In genomic region chr6:86814926-86815325, GRCm38 (mm10) we compare ENCODE assay signal across 11 mouse cellular contexts. TPM values are rescaled to one million over a fixed set of nuclear protein-coding genes. Genes with fewer than 3 reads are reported as not detected.
DNase-seq lines count a peak whose midpoint lies in the region; ATAC-seq and TF ChIP-seq lines count a peak whose summit lies in the region.
"Had no signal": no experiment of that assay in that cellular context is flagged by ENCODE, and none has a peak within 500 bp of the region (broad histone marks: within the 10 kb centered on the region; RNA-seq: fewer than 3 reads in every experiment).

No protein-coding gene starts in this region.

- no peaks in the 10 kb centered on the region for H3K36me3 ChIP-seq in heart, embryonic 10.5 days
- no peaks in the 10 kb centered on the region for H3K36me3 ChIP-seq in hindbrain, postnatal 0 days (ENCODE audit: insufficient read depth, low read length)
- H3K36me3 ChIP-seq in stomach, embryonic 16.5 days (ENCODE audit: control insufficient read depth, insufficient read depth, low read length) = no peaks in the 10 kb centered on the region

- intact Hi-C loops in heart, postnatal 14 days (cut with DNase I) = loop anchor here (1.0 to 5.0 kb wide), 2 partner anchors 107 to 187 kb away; no protein-coding TSS in a partner anchor

- no peak for ATAC-seq in hindbrain, postnatal 0 days
- ATAC-seq in stomach, embryonic 16.5 days (ENCODE audit: insufficient read depth, low FRiP score) = 0 out of 2 replicates have a peak, but pooled peaks have one; percentile 22

- WGBS in heart, embryonic 10.5 days = 50% methylated on average over 3 of the region's 3 CpGs
- 34% methylated on average over 3 of the region's 3 CpGs for WGBS in hindbrain, postnatal 0 days
- WGBS in stomach, embryonic 16.5 days = 44% methylated on average over 3 of the region's 3 CpGs

- H3K27ac ChIP-seq in heart, embryonic 10.5 days = 0 out of 2 replicates have a peak overlapping the region, but pooled peaks have one; percentile 39
- peak overlapping the region; percentile 41; the same call in 1 of the 2 replicates for H3K27ac ChIP-seq in hindbrain, postnatal 0 days
- H3K27ac ChIP-seq in stomach, embryonic 16.5 days (ENCODE audit: low read length) = no peak overlapping the region

- no peaks in the 10 kb centered on the region for H3K9me3 ChIP-seq in heart, embryonic 10.5 days
- no peaks in the 10 kb centered on the region for H3K9me3 ChIP-seq in hindbrain, postnatal 0 days (ENCODE audit: low read length)
- H3K9me3 ChIP-seq in stomach, embryonic 16.5 days (replicated peaks; ENCODE audit: control insufficient read depth, low read length) = no peaks in the 10 kb centered on the region

- H3K27me3 ChIP-seq in heart, embryonic 10.5 days (ENCODE audit: insufficient read depth, poor library complexity, severe bottlenecking) = 0 out of 2 replicates have a peak, but pooled peaks cover under 1% of the 10 kb centered on the region
- H3K27me3 ChIP-seq in hindbrain, postnatal 0 days (ENCODE audit: insufficient read depth, low read length) = no peaks in the 10 kb centered on the region
- H3K27me3 ChIP-seq in stomach, embryonic 16.5 days (ENCODE audit: control insufficient read depth, insufficient read depth, low read length) = no peaks in the 10 kb centered on the region
- H3K27me3 ChIP-seq: CH12.LX had no signal

- no peak overlapping the region for H3K9ac ChIP-seq in hindbrain, postnatal 0 days (replicated peaks; ENCODE audit: low read length)
- 0 out of 2 replicates have a peak overlapping the region, but pooled peaks have one; percentile 14 for H3K9ac ChIP-seq in stomach, embryonic 16.5 days (ENCODE audit: low read length)

- H3K4me1 ChIP-seq in heart, embryonic 10.5 days = peaks cover 20% of the 10 kb centered on the region
- H3K4me1 ChIP-seq in hindbrain, postnatal 0 days (ENCODE audit: insufficient read depth, low read length) = 0 out of 2 replicates have a peak, but pooled peaks cover 2% of the 10 kb centered on the region
- H3K4me1 ChIP-seq in stomach, embryonic 16.5 days (ENCODE audit: control insufficient read depth, insufficient read depth, low read length) = peaks cover 6% of the 10 kb centered on the region; the same call in 1 of the 2 replicates

- TF ChIP-seq CTCF in hindbrain, postnatal 0 days (IDR thresholded peaks at IDR 0.05; ENCODE audit: low read depth) = no peak

- no peak for DNase-seq in heart, embryonic 10.5 days (ENCODE audit: low spot score)
- no peak for DNase-seq in heart, postnatal 14 days
- peak; percentile 43 for DNase-seq in right cerebral cortex, adult 18-20 months
- DNase-seq in right cerebral cortex, postnatal 4 days = no peak
- DNase-seq in hindbrain, postnatal 0 days (ENCODE audit: low spot score) = no peak
- no peak for DNase-seq in left cerebral cortex, adult 9 months (ENCODE audit: low spot score in 2 of 2)
- DNase-seq in urinary bladder, adult 2 months (ENCODE audit: low spot score) = no peak
- DNase-seq: heart, postnatal 4 days had no signal

- H3K4me3 ChIP-seq in heart, embryonic 10.5 days = 0 out of 2 replicates have a peak overlapping the region, but pooled peaks have one; percentile 40
- no peak overlapping the region for H3K4me3 ChIP-seq in hindbrain, postnatal 0 days (ENCODE audit: low read length)
- H3K4me3 ChIP-seq in stomach, embryonic 16.5 days (replicated peaks; ENCODE audit: low read length) = no peak overlapping the region
- H3K4me3 ChIP-seq: myocyte had no signal

- H3K4me2 ChIP-seq in hindbrain, postnatal 0 days (ENCODE audit: low read depth, low read length) = peak overlapping the region; percentile 36; the same call in 1 of the 2 replicates
- peak overlapping the region; percentile 27; the same call in 1 of the 2 replicates for H3K4me2 ChIP-seq in stomach, embryonic 16.5 days (ENCODE audit: low read depth, low read length)

RNA-seq across cellular contexts. Expression of gene Anxa4, which starts 21.5 kb away (rescaled TPM):
- polyA plus RNA-seq in heart, embryonic 10.5 days (2016; fragmentation: Nextera tagmentation; extraction: Ambion mirVana) = 9.9 and 16.7 TPM in 2 replicates
- total RNA-seq in heart, postnatal 14 days (2021) = 10 to 100 TPM; 28.5 to 30.5 TPM
- total RNA-seq in hindbrain, postnatal 0 days (2014; rRNA removed) = 2.1 and 4.2 TPM in 2 replicates
- 6.4 and 6.8 TPM in 2 replicates for polyA plus RNA-seq in hindbrain, postnatal 0 days (2015; fragmentation: Nextera tagmentation; extraction: Ambion mirVana)
- 146 and 153 TPM in 2 replicates for polyA plus RNA-seq in stomach, embryonic 16.5 days (2015; fragmentation: Nextera tagmentation; extraction: Ambion mirVana)
- polyA plus RNA-seq in urinary bladder, adult 2 months (2012; rRNA removed) = 134 and 144 TPM in 2 replicates

RNA-seq across cellular contexts. Expression of gene Aak1, which starts 34.4 kb away (rescaled TPM):
- polyA plus RNA-seq in heart, embryonic 10.5 days (2016; fragmentation: Nextera tagmentation; extraction: Ambion mirVana) = 19.4 and 24.3 TPM in 2 replicates
- 100 to 1,000 TPM in 1 of 2 experiments, 10 to 100 TPM in 1; 89.4 to 100 TPM for total RNA-seq in heart, postnatal 14 days (2021)
- 77.8 and 80.8 TPM in 2 replicates for total RNA-seq in hindbrain, postnatal 0 days (2014; rRNA removed)
- 27.0 and 32.6 TPM in 2 replicates for polyA plus RNA-seq in hindbrain, postnatal 0 days (2015; fragmentation: Nextera tagmentation; extraction: Ambion mirVana)
- polyA plus RNA-seq in stomach, embryonic 16.5 days (2015; fragmentation: Nextera tagmentation; extraction: Ambion mirVana) = 9.1 and 13.7 TPM in 2 replicates
- polyA plus RNA-seq in urinary bladder, adult 2 months (2012; rRNA removed) = 21.2 and 21.9 TPM in 2 replicates
